Mouse (Mus musculus) forebrain, embryonic 11.5 days (tissue): ENCODE measurements around the gene Rpl21. TPM values are rescaled to one million over a fixed set of nuclear protein-coding genes. Genes with fewer than 3 reads are reported as not detected.
A peak's percentile ranks its signal among the peaks of the same experiment; 100 is the strongest.

ENCODE experiments used
- ATAC-seq: fragments of 200-750 bp; cut with Nextera tagmentation; replicated peaks from 2 replicates; pipeline ENCODE4 v1.8.0; 2017; ENCODE audit warnings: moderate TSS enrichment; ENCODE audit not compliant: low FRiP score
- DNase-seq: peaks from one replicate; pipeline ENCODE4 v3.0.0-alpha.2; 2017; ENCODE audit warnings: low spot score
- H3K27ac ChIP-seq: fragments of 300-500 bp; sonication (generic); 2 replicates; pipeline ENCODE4 v1.5.1; 2014; ENCODE audit warnings: low read depth, low read length
- H3K27me3 ChIP-seq: fragments of 300-500 bp; sonication (generic); 2 replicates; pipeline ENCODE4 v1.6.1; 2014; ENCODE audit warnings: mild to moderate bottlenecking, low read length, mixed read lengths; ENCODE audit not compliant: control insufficient read depth, insufficient read depth
- H3K36me3 ChIP-seq: fragments of 300-500 bp; sonication (generic); 2 replicates; pipeline ENCODE4 v1.6.1; 2014; ENCODE audit warnings: mild to moderate bottlenecking, low read length, moderate library complexity, mixed read lengths; ENCODE audit not compliant: control insufficient read depth, insufficient read depth
- H3K4me1 ChIP-seq: fragments of 300-500 bp; sonication (generic); replicated peaks from 2 replicates; pipeline ENCODE4 v1.6.1; 2014; ENCODE audit warnings: low read length, mixed read lengths; ENCODE audit not compliant: control insufficient read depth, insufficient read depth
- H3K4me2 ChIP-seq: fragments of 300-500 bp; sonication (generic); 2 replicates; pipeline ENCODE4 v1.6.1; 2014; ENCODE audit warnings: low read depth, mild to moderate bottlenecking, low read length, moderate library complexity, mixed read lengths; ENCODE audit not compliant: severe bottlenecking
- H3K4me3 ChIP-seq: fragments of 300-500 bp; sonication (generic); 2 replicates; pipeline ENCODE4 v1.5.1; 2014; ENCODE audit warnings: low read depth, low read length
- H3K9ac ChIP-seq: fragments of 300-500 bp; sonication (generic); 2 replicates; pipeline ENCODE4 v1.6.1; 2014; ENCODE audit warnings: low read length
- H3K9me3 ChIP-seq: fragments of 300-500 bp; sonication (generic); 2 replicates; pipeline ENCODE4 v1.6.1; 2016; ENCODE audit warnings: low read length, mixed read lengths; ENCODE audit not compliant: control insufficient read depth
- WGBS: fragments of 180-500 bp; shearing (Covaris S2); extraction: QIAGEN DNeasy Blood & Tissue Kit; methylation state at CpG from one replicate; pipeline ENCODE4 v1.1.7; 2014; 5-methylcytosine and 5-hydroxymethylcytosine counted together
- polyA plus RNA-seq: library from polyadenylated mRNA; unstranded; fragments of >200 nt; fragmentation: Nextera tagmentation; extraction: Ambion mirVana; gene quantifications from 2 replicates; pipeline ENCODE4 v1.2.1, GENCODE M21; 2014

The Rpl21 gene
- 440 and 469 TPM in 2 replicates for polyA plus RNA-seq

- ATAC-seq (peak; percentile 97), DNase-seq (peak; percentile 95)
- H3K9me3 ChIP-seq = no peaks in the 10 kb centered on the region
- peak within 1 kb of the TSS; percentile 58 for H3K27ac ChIP-seq
- no peaks in the 10 kb centered on the region for H3K27me3 ChIP-seq
- peaks cover 12% of the 10 kb centered on the region; the same call in 1 of the 2 replicates for H3K36me3 ChIP-seq
- peak within 1 kb of the TSS; percentile 92 for H3K4me2 ChIP-seq
- peaks cover 6% of the 10 kb centered on the region; the same call in 1 of the 2 replicates for H3K4me1 ChIP-seq
- H3K4me3 ChIP-seq = peak within 1 kb of the TSS; percentile 77
- H3K9ac ChIP-seq = peak within 1 kb of the TSS; percentile 96
- WGBS = under 1% methylated on average over 60 of the region's 60 CpGs
Measured at GRCm38 (mm10) chr5:146832769-146833448, at the start of gene Rpl21. TSS of gene Rpl21 (plus strand) at chr5:146832890.

DNA sequence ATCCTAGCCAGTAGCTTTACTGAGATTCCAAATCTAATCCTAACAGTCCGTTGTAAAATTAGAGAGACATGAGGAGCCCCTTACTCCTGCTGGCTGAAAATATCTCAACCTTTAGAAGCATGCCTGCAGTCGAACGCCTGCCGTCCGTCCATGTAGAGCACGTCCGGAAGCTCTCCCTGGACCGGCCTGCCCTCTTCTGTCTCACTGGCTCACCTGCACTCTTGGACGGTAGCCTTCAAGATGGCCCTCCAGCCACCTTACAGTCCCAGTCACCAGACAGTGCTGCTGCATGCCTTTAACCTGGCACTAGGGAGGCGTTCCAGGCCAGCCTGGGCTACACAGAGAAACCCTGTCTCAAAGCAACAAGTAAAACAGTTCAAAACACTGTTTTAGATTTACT, 49.4 kb upstream of the Rpl21 start:
- 91% methylated on average over 10 of the region's 10 CpGs for WGBS
- DNase-seq (no peak), ATAC-seq (no peak)
- H3K4me1 ChIP-seq = no peaks in the 10 kb centered on the region
- no peaks in the 10 kb centered on the region for H3K27me3 ChIP-seq
- H3K9me3 ChIP-seq = no peaks in the 10 kb centered on the region
- H3K4me2 ChIP-seq = no peak overlapping the region
- no peak overlapping the region for H3K9ac ChIP-seq
- H3K4me3 ChIP-seq = no peak overlapping the region
- H3K36me3 ChIP-seq = no peaks in the 10 kb centered on the region
- no peak overlapping the region for H3K27ac ChIP-seq

- Histone ChIP-seq H3K36me3 (no peaks in the 10 kb centered on the region), H3K27me3 (no peaks in the 10 kb centered on the region), H3K9me3 (no peaks in the 10 kb centered on the region), H3K4me1 (no peaks in the 10 kb centered on the region), H3K4me2 (no peak overlapping the region), H3K4me3 (no peak overlapping the region), H3K9ac (no peak overlapping the region), H3K27ac (no peak overlapping the region)
- ATAC-seq (no peak), DNase-seq (no peak)
- WGBS = 92% methylated on average over 10 of the region's 10 CpGs
Measured at GRCm38 (mm10) chr5:146783891-146784290, 48.8 kb upstream of the Rpl21 start.

DNA sequence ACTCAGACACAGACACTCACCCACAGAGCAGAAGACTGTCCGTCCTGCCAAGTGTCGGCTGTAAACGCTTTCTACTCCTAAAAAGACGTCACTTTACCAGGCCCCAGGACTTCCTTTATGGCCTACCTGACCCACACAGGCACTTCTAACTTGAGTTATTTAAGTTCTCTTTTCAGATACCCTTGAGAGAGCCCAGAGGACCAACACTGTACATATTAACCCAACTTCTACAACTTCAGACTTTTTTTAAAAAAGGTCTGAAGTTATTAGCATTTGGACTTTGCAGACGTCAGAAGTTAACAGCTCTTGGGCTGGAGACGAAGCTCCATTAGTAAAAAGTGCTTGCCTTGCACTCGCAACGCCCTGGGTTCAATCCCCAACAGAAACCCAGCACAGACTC, 46.6 kb upstream of the Rpl21 start:
- H3K27me3 ChIP-seq = no peaks in the 10 kb centered on the region
- H3K4me3 ChIP-seq = no peak overlapping the region
- ATAC-seq = no peak
- H3K4me1 ChIP-seq = no peaks in the 10 kb centered on the region
- no peaks in the 10 kb centered on the region for H3K9me3 ChIP-seq
- no peak overlapping the region for H3K4me2 ChIP-seq
- H3K9ac ChIP-seq = no peak overlapping the region
- H3K27ac ChIP-seq = no peak overlapping the region
- no peak for DNase-seq
- no peaks in the 10 kb centered on the region for H3K36me3 ChIP-seq
- 90% methylated on average over 8 of the region's 8 CpGs for WGBS

DNA sequence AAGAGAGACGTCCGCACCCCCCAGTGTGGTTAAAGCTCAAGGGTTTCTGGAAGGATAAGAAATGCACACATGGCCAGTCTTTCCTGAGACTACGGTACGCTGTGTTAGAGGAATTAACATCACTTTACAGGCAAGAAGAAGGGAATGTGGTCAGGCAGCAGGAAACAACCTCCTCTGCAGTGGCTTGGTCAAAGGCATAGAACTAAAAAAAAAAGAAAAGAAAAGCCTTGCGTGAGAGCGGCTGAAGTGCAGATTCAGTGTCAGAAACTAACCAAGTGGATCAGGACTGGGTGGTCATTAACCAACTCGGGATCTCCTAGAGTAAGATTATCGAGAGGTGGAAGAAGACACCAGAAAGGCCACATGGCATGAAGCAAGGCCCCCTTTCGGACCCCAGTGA, 43.3 kb upstream of the Rpl21 start:
- H3K27ac ChIP-seq = no peak overlapping the region
- DNase-seq = no peak
- no peaks in the 10 kb centered on the region for H3K27me3 ChIP-seq
- no peaks in the 10 kb centered on the region for H3K9me3 ChIP-seq
- no peak overlapping the region for H3K9ac ChIP-seq
- 86% methylated on average over 9 of the region's 9 CpGs for WGBS
- H3K36me3 ChIP-seq = no peaks in the 10 kb centered on the region
- H3K4me2 ChIP-seq = no peak overlapping the region
- no peak for ATAC-seq
- H3K4me3 ChIP-seq = no peak overlapping the region
- H3K4me1 ChIP-seq = peaks cover 7% of the 10 kb centered on the region; the same call in 1 of the 2 replicates

DNA sequence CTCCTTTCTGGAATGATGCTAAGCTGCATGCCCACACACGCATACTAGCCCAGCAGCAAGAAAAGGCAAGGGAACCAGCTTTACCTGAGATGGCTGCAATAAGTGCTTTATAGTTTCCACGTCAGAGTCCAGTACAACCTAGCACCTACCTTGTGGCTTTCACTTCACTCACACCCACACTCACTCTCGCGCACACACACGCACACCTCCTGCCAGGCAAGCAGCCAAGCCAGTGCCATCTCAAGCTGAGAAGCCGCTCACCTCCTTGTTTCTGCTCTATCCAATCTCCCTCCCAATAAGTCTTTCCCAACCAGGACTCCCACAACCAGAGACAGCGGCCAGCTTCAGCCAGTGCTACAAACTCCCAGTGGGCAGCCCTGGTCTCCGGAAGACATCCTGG, 41.7 kb upstream of the Rpl21 start:
- no peak overlapping the region for H3K27ac ChIP-seq
- ATAC-seq = no peak
- H3K9ac ChIP-seq = no peak overlapping the region
- no peak for DNase-seq
- no peaks in the 10 kb centered on the region for H3K36me3 ChIP-seq
- 87% methylated on average over 8 of the region's 8 CpGs for WGBS
- H3K4me1 ChIP-seq = peaks cover 7% of the 10 kb centered on the region; the same call in 1 of the 2 replicates
- no peaks in the 10 kb centered on the region for H3K27me3 ChIP-seq
- H3K4me2 ChIP-seq = no peak overlapping the region
- H3K4me3 ChIP-seq = no peak overlapping the region
- H3K9me3 ChIP-seq = no peaks in the 10 kb centered on the region

GRCm38 (mm10) chr5:146792140-146792791, 40.4 kb upstream of the Rpl21 start:
- no peaks in the 10 kb centered on the region for H3K36me3 ChIP-seq
- H3K27me3 ChIP-seq = no peaks in the 10 kb centered on the region
- peaks cover 7% of the 10 kb centered on the region; the same call in 1 of the 2 replicates for H3K4me1 ChIP-seq
- ATAC-seq (no peak), DNase-seq (no peak)
- no peak overlapping the region for H3K4me2 ChIP-seq
- no peak overlapping the region for H3K4me3 ChIP-seq
- H3K9me3 ChIP-seq = no peaks in the 10 kb centered on the region
- H3K9ac ChIP-seq = no peak overlapping the region
- no peak overlapping the region for H3K27ac ChIP-seq
- WGBS = 85% methylated on average over 7 of the region's 7 CpGs

DNA sequence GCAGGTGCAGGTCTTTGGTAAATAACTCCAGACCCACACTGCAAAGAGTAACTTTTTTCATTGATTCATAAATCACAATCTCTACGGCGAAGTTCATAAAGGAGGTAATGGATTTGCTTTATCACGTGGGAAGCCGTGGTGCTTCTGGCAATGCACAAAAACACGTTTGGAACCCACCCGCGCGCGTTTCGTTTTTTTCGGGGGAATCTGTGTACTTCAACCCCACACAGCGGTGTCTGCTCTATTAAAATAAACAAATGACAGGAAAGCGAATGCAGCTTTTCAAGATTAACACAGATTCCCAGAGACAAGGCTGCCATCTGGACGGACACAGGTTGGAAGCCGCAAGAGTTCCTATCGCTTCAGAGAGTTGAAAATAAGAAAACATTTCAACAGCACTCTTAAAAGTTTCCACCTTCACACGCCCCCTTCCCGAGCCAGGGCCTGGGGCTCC, 39.0 kb upstream of the Rpl21 start:
- peak overlapping the region; percentile 88 for H3K9ac ChIP-seq
- peak overlapping the region; percentile 51 for H3K4me2 ChIP-seq
- DNase-seq (no peak), ATAC-seq (no peak)
- no peak overlapping the region for H3K27ac ChIP-seq
- H3K27me3 ChIP-seq = no peaks in the 10 kb centered on the region
- H3K9me3 ChIP-seq = no peaks in the 10 kb centered on the region
- WGBS = 12% methylated on average over 18 of the region's 18 CpGs
- H3K36me3 ChIP-seq = no peaks in the 10 kb centered on the region
- peak overlapping the region; percentile 91 for H3K4me3 ChIP-seq
- H3K4me1 ChIP-seq = peaks cover 7% of the 10 kb centered on the region; the same call in 1 of the 2 replicates
